Mouse (Mus musculus) spleen, adult 2 months (tissue): Measurements from ENCODE around the gene Prkab1.

Experiments used
- CTCF ChIP-seq: fragments of 200-500 bp; IDR thresholded peaks from 2 replicates; pipeline ENCODE4 v1.5.1; 2011; ENCODE audit warnings: mild to moderate bottlenecking, inconsistent platforms; ENCODE audit not compliant: insufficient read depth, insufficient read length, insufficient replicate concordance; ENCODE audit errors: extremely low read depth
- POLR2A ChIP-seq: fragments of 200-500 bp; IDR thresholded peaks from 2 replicates; pipeline ENCODE4 v1.6.1; 2011; ENCODE audit warnings: low read depth, low read length, inconsistent platforms

- no peak for TF ChIP-seq CTCF
- no peak for TF ChIP-seq POLR2A
These were observed 30.2 kb downstream of the Prkab1 start for GRCm38 (mm10) chr5:115994101-115994500.
